Mouse (Mus musculus) monocyte, adult 2 months (primary cell): ENCODE data around the gene Dcun1d3.

Source experiments
- DNase-seq, 2 experiments: peaks; one replicate each; pipeline ENCODE4 v3.0.0; 2022; ENCODE audit warnings: low spot score in 2 of 2, low read depth in 1 of 2

The Dcun1d3 gene

GRCm38 (mm10) chr7:119875776-119876440 is 20.2 kb downstream of the Dcun1d3 start:
- DNase-seq: no peak

- DNase-seq: no peak
Measured at GRCm38 (mm10) chr7:119873050-119873449, 23.0 kb downstream of the Dcun1d3 start.

- no peak for DNase-seq
Measured at GRCm38 (mm10) chr7:119872204-119872603, 23.9 kb downstream of the Dcun1d3 start.

GRCm38 (mm10) chr7:119866136-119866535 is 30.0 kb downstream of the Dcun1d3 start:
- no peak for DNase-seq

- DNase-seq: no peak
Measured at GRCm38 (mm10) chr7:119864500-119864899, 31.6 kb downstream of the Dcun1d3 start.

- no peak for DNase-seq
Measured at GRCm38 (mm10) chr7:119862167-119862566, 33.9 kb downstream of the Dcun1d3 start.

- DNase-seq: no peak
Measured at GRCm38 (mm10) chr7:119861335-119862091, 34.6 kb downstream of the Dcun1d3 start.

GRCm38 (mm10) chr7:119860971-119861334 is 35.1 kb downstream of the Dcun1d3 start:
- no peak for DNase-seq

GRCm38 (mm10) chr7:119860554-119860953 is 35.5 kb downstream of the Dcun1d3 start:
- no peak for DNase-seq

GRCm38 (mm10) chr7:119860116-119860515 is 36.0 kb downstream of the Dcun1d3 start:
- DNase-seq: no peak

GRCm38 (mm10) chr7:119859476-119859875 is 36.6 kb downstream of the Dcun1d3 start:
- no peak for DNase-seq

GRCm38 (mm10) chr7:119855031-119855430 is 41.1 kb downstream of the Dcun1d3 start:
- no peak for DNase-seq

GRCm38 (mm10) chr7:119854362-119854761 is 41.7 kb downstream of the Dcun1d3 start:
- DNase-seq: no peak

GRCm38 (mm10) chr7:119853186-119853585 is 42.9 kb downstream of the Dcun1d3 start:
- DNase-seq: no peak

GRCm38 (mm10) chr7:119852494-119852893 is 43.6 kb downstream of the Dcun1d3 start:
- DNase-seq: no peak

GRCm38 (mm10) chr7:119850737-119851136 is 45.4 kb downstream of the Dcun1d3 start:
- DNase-seq: no peak

GRCm38 (mm10) chr7:119849096-119849495 is 47.0 kb downstream of the Dcun1d3 start:
- no peak for DNase-seq

GRCm38 (mm10) chr7:119847396-119847795 is 48.7 kb downstream of the Dcun1d3 start:
- no peak for DNase-seq

- DNase-seq: no peak
Measured at GRCm38 (mm10) chr7:119845541-119845940, 50.6 kb downstream of the Dcun1d3 start.

GRCm38 (mm10) chr7:119841820-119842449 is 54.2 kb downstream of the Dcun1d3 start:
- no peak for DNase-seq

- no peak for DNase-seq
Measured at GRCm38 (mm10) chr7:119835996-119836777, 59.9 kb downstream of the Dcun1d3 start.
